Mouse (Mus musculus) gonadal fat pad, adult 2 months (tissue): ENCODE results near the gene Bcl2a1d. TPM values are rescaled to one million over a fixed set of nuclear protein-coding genes. Genes with fewer than 3 reads are reported as not detected.
"Not testable (repeated sequence)": the region's sequence is repeated elsewhere in the genome, so short reads cannot be mapped to it uniquely, and the experiment has no call there.

Source experiments
- DNase-seq: peaks from one replicate; pipeline ENCODE4 v3.0.0-alpha.2; 2012; ENCODE audit warnings: low read depth
- polyA plus RNA-seq: library from polyadenylated mRNA; depleted of rRNA; stranded (reverse); fragments of >200 nt; gene quantifications from 2 replicates; pipeline ENCODE4 v1.2.3, GENCODE M21; 2012; rRNA removed

Gene Bcl2a1d
- 5.6 and 6.6 TPM in 2 replicates for polyA plus RNA-seq

DNA sequence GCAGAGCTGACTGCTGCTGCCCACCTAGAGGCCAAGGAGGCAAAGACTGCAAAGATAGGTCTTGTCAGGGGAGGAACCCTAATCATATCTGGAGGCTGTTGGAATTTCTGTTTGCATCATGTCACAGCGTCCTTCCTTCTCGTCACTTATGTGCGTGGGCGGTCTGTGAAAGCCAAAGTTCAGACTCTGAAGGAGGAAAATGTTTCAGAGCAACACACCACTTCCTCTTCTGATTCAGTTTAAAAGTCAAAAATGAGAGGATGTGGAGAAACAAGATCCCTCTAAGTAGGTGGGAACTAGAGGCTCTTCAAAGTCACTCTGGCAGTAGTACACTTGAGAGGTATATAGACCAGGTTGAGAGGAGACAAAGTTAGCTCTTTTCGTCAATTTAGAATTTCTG lies at the start of gene Bcl2a1d:
Bcl2a1d (minus strand) TSS at position 187 of the 400 bp plus-strand sequence.
- not testable (repeated sequence) for DNase-seq

DNA sequence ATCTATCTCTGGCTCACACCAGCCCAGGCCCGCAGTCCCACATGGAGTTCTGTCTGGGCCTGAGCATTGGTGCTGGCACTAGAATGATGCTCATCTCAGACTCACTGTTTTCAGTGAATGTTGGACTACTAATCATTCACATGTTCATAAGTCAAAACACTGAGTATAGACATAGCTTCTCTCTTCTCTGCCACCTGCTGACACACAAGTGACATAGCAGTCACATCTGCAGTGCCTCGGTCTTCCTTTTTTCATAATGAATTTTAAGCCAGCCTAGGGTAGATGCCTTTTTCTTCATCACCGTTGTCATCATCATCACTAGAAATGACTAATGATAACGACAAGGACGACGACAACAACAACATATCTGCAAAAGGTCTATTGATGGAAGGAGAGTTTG lies 38.5 kb upstream of the Bcl2a1d start:
- DNase-seq: not testable (repeated sequence)

- not testable (repeated sequence) for DNase-seq
Measured at GRCm38 (mm10) chr9:88769470-88769869, 37.8 kb upstream of the Bcl2a1d start.

DNA sequence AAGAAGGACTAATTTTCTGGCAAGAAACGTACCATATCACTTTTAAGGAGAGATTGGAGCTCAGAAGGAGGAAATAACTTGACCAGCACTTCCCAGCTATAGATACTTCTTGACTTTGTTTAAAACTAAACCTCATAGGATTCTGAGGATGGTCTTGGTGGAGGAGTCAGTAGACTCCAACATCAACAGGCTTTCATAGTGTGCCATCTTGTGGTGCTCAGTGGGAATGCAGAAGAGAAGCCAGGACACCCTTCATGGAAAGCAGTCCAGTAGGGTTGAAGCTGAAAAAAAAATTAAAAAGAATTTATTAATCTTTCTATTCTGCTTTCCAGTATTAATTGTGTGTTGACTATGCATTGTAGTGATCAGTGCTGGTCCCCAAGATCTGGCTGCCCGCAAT lies 15.0 kb upstream of the Bcl2a1d start:
- DNase-seq: not testable (repeated sequence)

DNA sequence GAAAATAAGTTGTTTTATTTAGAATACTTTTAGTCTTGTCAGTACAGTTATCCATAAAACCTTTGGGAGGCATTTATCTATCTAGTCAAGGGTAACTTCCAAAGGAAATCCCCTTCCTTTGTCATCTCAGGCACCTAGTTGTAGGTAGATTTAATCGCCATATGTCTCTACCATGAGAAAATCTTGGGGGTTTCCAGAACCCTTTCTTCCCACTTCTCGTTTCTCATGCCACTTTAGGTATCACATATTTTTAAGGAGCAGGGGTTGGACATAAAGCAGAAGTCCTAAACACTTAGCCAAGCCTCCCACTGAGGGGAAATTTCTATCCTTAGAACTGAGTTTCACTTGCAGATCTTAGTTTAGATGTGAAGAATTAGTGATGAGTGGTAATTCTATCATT lies 14.3 kb upstream of the Bcl2a1d start:
- DNase-seq: not testable (repeated sequence)

- not testable (repeated sequence) for DNase-seq
Measured at GRCm38 (mm10) chr9:88735289-88735688, 3.6 kb upstream of the Bcl2a1d start.

DNA sequence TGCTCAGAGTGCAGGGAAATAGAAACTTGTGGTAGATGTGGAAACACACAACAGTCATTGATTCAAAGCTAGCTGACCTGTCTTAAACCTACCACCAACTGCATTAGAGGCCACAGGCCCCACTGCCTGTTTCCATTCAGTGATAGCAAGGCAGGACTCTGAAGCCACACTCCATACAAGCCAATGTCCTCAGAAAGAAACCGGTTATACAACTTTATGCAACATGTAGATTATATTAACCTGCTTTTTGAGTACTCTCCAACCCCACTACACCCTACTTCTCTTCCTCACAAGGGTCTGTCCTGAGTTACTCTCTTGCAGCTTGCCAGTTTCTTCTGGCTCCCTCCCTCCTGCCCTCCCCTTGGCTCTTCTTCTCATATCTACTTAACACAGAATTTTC lies 1.5 kb upstream of the Bcl2a1d start:
- not testable (repeated sequence) for DNase-seq

GRCm38 (mm10) chr9:88732334-88732733 lies 620 bp upstream of the Bcl2a1d start:
- DNase-seq: not testable (repeated sequence)

- DNase-seq: not testable (repeated sequence)
Measured at GRCm38 (mm10) chr9:88728311-88728710, 3.4 kb downstream of the Bcl2a1d start.

DNA sequence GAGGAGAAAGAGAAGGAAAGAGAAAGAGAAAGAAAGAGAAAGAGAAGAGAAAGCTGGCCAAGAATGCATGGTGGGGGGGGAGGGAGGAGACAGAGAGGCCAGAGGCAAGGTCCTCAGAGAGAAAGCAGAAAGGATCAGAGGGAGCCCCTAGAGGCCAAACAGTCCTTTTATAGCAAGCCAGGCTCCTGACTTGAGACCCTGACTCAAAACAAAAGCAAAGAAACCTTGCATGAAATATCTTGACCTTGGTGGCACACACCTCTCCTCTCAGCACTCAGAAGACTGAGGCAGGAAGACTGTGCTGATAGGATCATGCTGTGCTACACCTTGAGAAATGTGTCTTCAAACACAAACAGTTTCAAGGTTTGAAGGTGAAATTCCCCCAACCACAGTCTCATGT lies 10.1 kb downstream of the Bcl2a1d start:
- not testable (repeated sequence) for DNase-seq

DNA sequence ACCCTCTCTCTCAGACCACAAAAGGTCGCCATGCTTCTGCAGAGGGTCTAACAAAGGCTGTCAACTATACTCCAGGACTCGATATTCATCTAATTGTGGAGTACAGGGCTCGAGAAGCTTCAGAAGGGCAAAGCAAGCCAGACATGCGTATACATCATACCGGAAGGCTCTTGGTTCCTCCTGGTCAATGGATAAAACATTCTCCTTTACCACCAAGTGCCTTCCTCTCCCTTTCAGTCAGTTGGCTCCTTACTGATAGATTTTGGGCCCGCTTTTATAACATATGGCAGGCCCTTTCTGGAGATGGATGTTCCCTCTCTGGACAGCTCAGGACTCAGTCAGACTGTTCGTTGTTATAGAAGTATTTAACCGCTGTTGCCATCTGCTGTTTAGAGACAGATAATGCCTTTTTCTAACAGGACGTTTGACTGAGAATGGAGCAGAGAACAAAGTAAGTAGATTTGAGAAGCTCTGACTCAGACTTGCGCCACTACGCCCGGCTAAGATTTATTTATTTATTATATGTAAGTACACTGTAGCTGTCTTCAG lies 11.7 kb downstream of the Bcl2a1d start, which contains the start of gene Mthfsl:
Mthfsl (minus strand) TSS at position 308 of the 549 bp plus-strand sequence.
- DNase-seq: not testable (repeated sequence)

- DNase-seq: not testable (repeated sequence)
Measured at GRCm38 (mm10) chr9:88719073-88719921, 12.4 kb downstream of the Bcl2a1d start.

DNA sequence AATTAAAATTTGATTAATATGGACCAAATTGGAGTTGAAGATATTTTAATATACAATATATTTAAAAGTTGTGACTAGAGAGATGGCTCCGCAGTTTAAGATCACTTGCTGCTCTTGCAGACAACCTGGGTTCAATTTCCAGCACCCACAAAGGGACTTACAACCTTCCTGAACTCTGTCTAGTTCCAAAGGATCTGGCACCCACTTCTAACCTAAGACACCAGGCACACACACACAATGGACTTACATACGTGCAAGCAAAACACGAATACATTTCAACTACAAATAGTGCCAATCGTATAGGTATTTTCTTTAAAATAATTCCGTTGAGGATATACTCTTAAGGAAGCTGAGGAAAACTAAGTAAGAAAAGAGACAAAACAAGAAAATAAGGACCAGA lies 13.1 kb downstream of the Bcl2a1d start:
- not testable (repeated sequence) for DNase-seq

- not testable (repeated sequence) for DNase-seq
Measured at GRCm38 (mm10) chr9:88718140-88718539, 13.6 kb downstream of the Bcl2a1d start.

GRCm38 (mm10) chr9:88714515-88714914 lies 17.2 kb downstream of the Bcl2a1d start:
- not testable (repeated sequence) for DNase-seq

GRCm38 (mm10) chr9:88712164-88712749 lies 19.5 kb downstream of the Bcl2a1d start:
- DNase-seq: not testable (repeated sequence)

GRCm38 (mm10) chr9:88710910-88711438 lies 20.7 kb downstream of the Bcl2a1d start:
- not testable (repeated sequence) for DNase-seq

DNA sequence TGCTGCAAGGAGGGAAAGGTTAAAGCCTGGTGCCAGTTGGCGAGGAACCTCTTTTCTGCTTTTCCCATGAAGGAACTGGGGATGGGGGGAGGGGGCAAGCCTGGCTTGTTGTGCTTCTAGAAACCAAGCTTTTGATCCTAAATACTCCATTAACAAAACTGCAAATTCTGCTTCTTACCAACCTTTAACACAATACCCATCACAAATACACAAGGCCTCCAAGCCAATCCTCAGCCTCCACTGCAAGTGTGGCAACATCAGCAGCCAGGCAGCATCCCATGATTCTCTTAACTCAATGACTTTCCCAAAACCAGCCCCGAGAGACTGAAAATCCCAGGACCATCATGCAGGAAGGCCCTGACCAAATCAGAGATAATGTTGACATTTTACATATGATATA lies 21.3 kb downstream of the Bcl2a1d start:
- DNase-seq: not testable (repeated sequence)

- DNase-seq: not testable (repeated sequence)
Measured at GRCm38 (mm10) chr9:88709794-88710193, 21.9 kb downstream of the Bcl2a1d start.

DNA sequence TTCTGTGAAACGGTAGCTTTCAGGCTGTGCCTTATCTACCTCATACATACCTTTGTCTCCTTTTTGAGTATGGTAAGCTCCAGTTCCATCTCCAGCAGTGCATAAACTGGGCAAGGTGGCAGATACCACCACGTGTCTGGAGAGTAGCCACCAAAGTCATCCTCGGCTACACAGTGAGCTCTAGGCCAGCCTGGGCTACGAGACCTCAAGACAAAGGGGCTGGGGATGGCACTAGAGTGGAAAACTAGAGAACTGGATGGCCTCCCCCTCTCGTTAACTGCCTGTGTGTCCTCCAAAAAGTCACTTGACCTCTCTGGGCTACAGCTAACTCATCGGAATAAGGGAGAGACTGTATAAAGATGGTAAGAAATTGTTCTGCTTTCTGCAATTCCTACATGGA lies 22.4 kb downstream of the Bcl2a1d start:
- DNase-seq: no peak

- DNase-seq: no peak
Measured at GRCm38 (mm10) chr9:88706700-88707099, 25.0 kb downstream of the Bcl2a1d start.

DNA sequence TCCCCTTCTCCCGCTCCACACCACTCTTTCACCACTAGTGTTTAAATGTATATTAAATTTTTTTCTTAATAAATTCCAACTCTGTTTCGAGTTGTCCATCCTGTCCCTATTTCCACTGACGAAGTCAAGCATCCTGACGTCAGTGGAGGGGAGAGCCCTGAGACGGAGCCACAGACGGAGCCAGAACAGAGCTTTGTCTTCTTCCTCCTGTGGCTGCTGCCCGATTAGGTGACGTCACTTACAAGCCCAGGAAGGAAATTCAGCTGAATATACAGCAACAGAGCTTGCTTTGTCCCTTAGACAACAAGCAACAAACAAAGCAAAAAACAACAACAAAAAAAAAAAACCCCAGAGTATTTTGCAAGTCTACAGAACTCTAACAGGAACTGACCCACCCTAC lies 26.6 kb downstream of the Bcl2a1d start:
- not testable (repeated sequence) for DNase-seq
